Mouse (Mus musculus) testis, postnatal 14 days (tissue): ENCODE measurements at regions not wholly inside any gene's neighbourhood (a gene's known extent, or its start where the extent isn't known, plus 50 kb on each side); places are given as distances from the start of the nearest gene placed in this dataset.
"Not testable (repeated sequence)": the region's sequence is repeated elsewhere in the genome, so short reads cannot be mapped to it uniquely, and the experiment has no call there.

ENCODE experiments used
- DNase-seq: peaks from one replicate; pipeline ENCODE4 v3.0.0; 2021; ENCODE audit warnings: low spot score

GRCm38 (mm10) chr7:58310096-58310495, 345.9 kb upstream of the Atp10a start:
- DNase-seq: no peak

- no peak for DNase-seq
Measured at GRCm38 (mm10) chr7:58322381-58322780, 333.6 kb upstream of the Atp10a start.

- no peak for DNase-seq
Measured at GRCm38 (mm10) chr7:58367384-58367783, 288.6 kb upstream of the Atp10a start.

- no peak for DNase-seq
Measured at GRCm38 (mm10) chr7:58383401-58383800, 272.6 kb upstream of the Atp10a start.

GRCm38 (mm10) chr7:58388326-58388725, 267.6 kb upstream of the Atp10a start:
- DNase-seq: no peak

GRCm38 (mm10) chr7:58392391-58393115, 263.4 kb upstream of the Atp10a start:
- no peak for DNase-seq

- DNase-seq: no peak
Measured at GRCm38 (mm10) chr7:58397992-58398391, 258.0 kb upstream of the Atp10a start.

- no peak for DNase-seq
Measured at GRCm38 (mm10) chr7:58398558-58399144, 257.3 kb upstream of the Atp10a start.

GRCm38 (mm10) chr7:58399145-58399604, 256.8 kb upstream of the Atp10a start:
- peak; percentile 86 for DNase-seq

- DNase-seq: no peak
Measured at GRCm38 (mm10) chr7:58399651-58400050, 256.3 kb upstream of the Atp10a start.

- no peak for DNase-seq
Measured at GRCm38 (mm10) chr7:58400594-58400993, 255.4 kb upstream of the Atp10a start.

- no peak for DNase-seq
Measured at GRCm38 (mm10) chr7:58436888-58437625, 218.9 kb upstream of the Atp10a start.

- DNase-seq: no peak
Measured at GRCm38 (mm10) chr7:58442535-58443184, 213.3 kb upstream of the Atp10a start.

GRCm38 (mm10) chr7:58443297-58443696, 212.7 kb upstream of the Atp10a start:
- no peak for DNase-seq

- DNase-seq: no peak
Measured at GRCm38 (mm10) chr7:58445781-58446180, 210.2 kb upstream of the Atp10a start.

- DNase-seq: no peak
Measured at GRCm38 (mm10) chr7:58446261-58446660, 209.7 kb upstream of the Atp10a start.

GRCm38 (mm10) chr7:58448727-58449126, 207.2 kb upstream of the Atp10a start:
- no peak for DNase-seq

GRCm38 (mm10) chr7:58451981-58452380, 204.0 kb upstream of the Atp10a start:
- no peak for DNase-seq

GRCm38 (mm10) chr7:58458146-58458545, 197.8 kb upstream of the Atp10a start:
- DNase-seq: not testable (repeated sequence)

- DNase-seq: no peak
Measured at GRCm38 (mm10) chr7:58460939-58461338, 195.0 kb upstream of the Atp10a start.

GRCm38 (mm10) chr7:58473150-58473549, 182.8 kb upstream of the Atp10a start:
- DNase-seq: no peak

- DNase-seq: no peak
Measured at GRCm38 (mm10) chr7:58475139-58475538, 180.8 kb upstream of the Atp10a start.
